Mouse (Mus musculus) liver (tissue): ENCODE results near the gene Rps15a.

Experiments used
- DNase-seq: peaks from one replicate; pipeline ENCODE4 v3.0.0-alpha.2; 2020; ENCODE audit warnings: mixed read lengths

The Rps15a gene

DNA sequence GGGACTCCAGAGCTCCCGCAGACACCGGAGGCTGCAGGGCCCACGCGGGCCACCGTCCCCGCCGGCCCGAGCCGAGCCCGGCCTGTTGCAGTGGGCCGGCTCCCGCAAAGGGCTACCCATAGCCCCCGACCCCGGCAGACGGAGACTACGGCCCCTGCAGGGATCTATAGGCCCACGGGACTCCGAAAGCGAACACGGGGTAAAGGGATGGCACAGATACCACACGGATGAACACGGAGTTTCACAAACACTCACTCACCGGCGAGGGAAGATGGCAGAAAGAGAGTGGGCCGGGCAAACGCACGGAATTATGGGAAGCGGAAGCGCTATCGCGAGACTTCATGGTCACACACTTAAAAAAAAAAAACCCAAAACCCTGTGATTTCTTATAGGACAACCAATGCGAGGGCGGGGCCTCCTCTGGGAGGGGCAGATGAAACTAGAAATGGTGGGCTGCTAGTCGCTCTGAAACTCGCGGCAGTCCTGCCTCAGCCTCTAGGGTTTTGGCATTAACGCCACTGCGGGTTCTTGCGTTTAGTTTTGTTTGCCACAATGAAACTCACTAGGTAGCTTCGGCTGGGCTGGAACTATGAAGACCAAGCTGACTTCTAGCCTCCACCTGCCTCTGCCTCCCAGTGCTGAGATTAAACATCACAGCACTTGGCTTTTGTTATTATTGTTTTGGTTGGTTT is at the start of gene Rps15a:
Gene Rps15a, minus strand, starts transcription at position 312 of the 692 bp plus-strand sequence.
- peak; percentile 96 for DNase-seq

DNA sequence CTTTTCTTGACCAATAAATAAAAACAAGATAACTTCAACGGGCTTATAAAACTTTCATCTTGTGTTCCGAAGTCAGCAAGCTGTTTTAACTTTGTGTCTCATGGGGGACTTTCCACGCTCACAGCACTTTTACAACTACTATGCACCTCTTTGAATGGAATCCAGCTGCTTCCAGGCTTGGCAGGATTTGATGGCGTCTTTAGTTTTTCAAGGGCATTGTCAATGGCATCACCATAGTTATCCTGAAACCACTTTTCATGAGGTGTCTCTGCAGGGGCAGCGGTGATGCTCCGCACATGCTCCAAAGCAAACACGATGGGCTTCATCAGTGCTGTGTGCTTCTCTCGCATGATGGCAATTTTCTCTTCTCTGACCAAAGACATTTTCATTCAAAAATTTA is 47.0 kb upstream of the Rps15a start:
- no peak for DNase-seq

DNA sequence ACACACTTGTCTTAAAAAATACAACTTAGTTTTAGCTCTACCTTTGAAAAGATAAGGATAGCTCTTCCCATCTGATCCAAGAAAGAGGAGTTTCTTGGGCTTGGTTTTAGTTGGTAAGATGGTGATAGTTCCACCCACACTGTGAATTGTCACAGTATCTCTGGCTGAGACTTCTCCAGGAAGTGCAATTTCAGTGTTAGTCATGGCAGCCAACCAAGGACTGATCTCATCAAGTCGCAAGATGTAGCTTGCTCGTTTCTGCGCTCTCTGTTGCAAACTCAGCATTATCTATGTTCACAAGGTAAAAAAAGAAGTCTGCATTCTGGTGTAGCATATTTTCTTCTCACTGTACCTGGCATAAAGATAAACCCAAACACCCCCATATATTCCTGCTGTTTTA is 44.1 kb upstream of the Rps15a start:
- no peak for DNase-seq

DNA sequence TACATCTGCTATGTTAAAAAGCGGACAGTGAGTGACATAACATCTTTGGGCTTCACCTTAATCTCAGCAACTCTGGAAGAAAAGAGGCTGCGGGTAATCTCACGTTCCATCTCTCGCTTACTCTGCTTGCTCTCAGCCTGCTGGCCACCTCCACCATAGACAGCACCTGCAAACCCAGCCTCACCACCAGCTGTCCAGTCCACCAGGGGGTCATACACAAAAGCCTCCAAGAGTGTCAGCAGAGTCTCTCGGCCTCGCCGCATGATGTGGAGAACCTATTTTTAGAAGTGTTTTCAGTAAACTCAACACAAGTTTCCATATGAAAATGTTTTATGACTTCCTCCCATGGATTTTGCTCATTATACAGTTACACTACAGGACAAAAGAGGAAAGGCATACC is 40.5 kb upstream of the Rps15a start:
- no peak for DNase-seq

DNA sequence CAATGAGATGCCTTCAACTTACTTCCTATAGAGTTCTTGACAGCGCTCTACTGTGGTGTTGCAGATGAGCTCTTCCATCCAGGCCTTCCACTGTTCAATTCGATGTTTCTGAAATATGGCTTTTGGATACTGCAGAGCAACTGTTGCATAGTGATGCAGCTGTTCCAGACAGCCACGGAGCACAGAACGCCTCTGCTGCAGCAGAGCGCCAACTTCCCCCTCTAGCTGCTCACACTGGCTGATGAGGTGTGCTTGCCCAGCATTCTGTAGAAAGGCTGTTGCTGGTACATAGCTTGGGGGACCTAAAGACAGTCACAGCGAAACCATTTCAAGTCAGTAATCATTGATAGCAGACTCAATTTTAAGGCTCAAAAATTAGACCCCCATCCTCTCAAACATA is 38.2 kb upstream of the Rps15a start:
- DNase-seq: no peak

DNA sequence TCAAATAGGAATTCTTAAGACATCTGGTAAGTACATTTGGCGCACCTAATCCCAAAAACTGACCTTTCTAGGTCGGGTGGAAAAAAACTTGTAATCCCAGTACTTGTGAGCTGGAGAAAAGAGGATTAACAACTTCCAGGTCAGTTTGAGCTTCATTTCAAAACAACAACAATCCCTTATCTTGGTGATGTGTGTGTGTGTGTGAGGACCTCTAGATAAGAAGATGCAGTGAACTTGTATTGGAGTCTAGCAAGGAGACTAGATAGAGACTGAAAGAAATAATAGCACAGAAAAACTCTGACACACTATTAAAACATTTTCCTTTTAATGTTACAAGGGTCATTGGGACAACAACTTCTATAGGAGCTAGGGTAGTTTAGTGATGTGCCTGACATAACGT is 27.6 kb upstream of the Rps15a start:
- no peak for DNase-seq

DNA sequence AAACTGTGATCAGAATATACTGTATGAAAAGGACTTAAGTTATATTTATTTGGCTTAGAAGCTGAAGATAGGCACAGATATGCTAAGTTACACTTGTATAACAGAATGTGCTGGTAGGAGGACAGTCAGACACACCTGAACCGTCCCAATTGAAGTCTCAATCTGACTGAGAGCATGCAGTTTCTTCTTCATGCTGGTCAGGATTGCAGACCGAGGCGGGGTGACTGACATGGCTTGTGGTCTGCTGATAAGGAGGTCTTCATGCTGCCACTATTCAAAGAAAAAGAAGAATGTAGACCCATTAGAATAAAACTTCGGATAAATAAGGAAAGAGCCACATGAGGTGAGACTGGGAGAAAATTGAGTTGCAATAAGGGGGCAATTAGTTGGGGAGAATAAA is 27.1 kb upstream of the Rps15a start:
- peak; percentile 59 for DNase-seq

DNA sequence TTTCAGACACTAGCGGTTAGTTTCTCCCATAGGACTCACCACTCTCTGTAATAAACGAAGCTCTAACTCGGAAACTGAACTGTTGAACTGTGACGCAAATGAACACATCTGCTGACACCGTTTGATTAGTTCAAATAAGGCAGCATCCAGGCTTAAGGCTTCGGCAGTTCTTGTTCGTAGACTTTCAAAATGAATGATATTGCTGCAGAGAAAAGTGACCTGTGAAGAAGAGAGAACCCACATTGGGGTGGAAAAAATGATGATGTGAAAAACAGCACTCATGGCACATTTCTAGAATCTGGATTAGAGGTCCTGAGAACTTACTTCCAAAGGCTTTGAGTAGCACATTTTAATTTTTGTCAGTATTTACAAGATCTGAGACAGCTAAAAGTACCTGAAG is 25.3 kb upstream of the Rps15a start:
- no peak for DNase-seq

DNA sequence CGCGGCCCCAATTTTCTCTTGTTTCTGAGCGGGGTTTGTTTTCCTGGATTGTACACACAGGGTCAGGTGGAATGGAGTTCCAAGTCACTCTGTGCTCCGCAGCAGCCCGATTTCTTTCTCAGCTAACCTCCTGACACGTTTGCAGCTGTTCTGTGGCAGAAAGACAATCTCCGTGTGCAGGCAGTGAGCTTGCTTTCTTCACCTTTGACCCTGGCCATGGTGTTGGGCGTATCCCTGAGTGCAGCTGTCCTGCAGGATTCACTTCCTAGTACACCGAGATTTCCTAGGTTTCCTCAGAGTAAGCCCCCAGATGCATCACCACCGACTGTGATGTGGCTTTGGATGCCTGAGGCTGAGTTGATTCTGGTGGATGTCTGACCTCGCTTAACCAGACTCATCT is 19.1 kb upstream of the Rps15a start:
- DNase-seq: no peak

DNA sequence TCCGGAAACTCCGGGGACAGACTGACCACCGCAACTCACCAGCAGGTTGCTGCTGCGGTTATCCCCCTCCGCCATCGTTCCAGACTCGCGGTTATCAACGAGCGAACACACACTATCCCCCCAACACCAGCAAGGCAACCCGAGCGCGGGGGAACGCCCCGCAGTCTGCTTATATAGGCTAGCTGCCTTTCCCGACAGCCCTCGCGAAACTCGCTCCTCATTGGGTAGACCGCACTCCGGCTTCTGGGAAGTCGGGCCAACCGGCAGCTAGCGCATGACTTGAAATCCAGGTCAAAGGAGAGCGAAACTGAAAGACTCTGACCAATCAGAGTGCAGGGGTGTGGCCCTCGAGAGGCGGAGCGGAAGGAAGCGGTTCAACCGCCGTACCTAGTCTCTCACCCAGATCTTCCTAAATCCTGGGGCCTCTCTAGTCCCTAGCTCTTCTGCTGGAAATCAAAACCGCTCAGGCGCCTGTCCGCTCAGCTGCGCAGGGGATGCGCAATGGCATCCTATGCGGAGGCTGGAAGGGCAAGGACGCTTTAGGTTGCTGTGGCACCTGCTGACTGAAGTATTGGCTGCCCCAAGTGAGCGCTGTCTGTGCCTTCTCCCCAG is 13.5 kb upstream of the Rps15a start, which contains the start of gene Arl6ip1:
Gene Arl6ip1, minus strand, starts transcription at position 233 of the 612 bp plus-strand sequence.
- DNase-seq: peak; percentile 98

DNA sequence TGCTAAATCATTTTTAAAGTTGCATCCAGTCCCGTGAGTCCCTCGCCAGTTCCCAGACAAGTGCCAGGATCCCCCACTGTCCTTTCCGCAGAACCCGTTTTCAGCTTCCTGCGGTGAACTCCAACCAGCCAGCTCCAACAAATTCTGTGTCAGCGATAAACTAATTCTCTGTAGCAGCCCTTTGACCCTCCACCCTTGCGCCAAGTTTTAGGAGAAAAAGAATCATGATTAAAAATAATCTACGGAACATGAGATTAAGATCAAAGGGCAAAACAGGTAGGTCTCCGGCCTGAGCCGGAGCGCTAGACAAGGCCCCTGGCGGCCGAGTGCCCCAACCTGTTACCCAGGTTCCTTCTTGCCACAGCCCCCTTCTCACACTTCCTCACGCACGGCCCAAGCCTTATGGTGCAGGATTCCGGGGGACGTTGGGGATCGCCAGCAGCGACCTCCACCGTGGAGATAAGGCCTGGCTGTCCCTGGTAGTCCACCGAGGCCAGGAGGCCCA is 13.0 kb upstream of the Rps15a start:
- DNase-seq: peak; percentile 32

DNA sequence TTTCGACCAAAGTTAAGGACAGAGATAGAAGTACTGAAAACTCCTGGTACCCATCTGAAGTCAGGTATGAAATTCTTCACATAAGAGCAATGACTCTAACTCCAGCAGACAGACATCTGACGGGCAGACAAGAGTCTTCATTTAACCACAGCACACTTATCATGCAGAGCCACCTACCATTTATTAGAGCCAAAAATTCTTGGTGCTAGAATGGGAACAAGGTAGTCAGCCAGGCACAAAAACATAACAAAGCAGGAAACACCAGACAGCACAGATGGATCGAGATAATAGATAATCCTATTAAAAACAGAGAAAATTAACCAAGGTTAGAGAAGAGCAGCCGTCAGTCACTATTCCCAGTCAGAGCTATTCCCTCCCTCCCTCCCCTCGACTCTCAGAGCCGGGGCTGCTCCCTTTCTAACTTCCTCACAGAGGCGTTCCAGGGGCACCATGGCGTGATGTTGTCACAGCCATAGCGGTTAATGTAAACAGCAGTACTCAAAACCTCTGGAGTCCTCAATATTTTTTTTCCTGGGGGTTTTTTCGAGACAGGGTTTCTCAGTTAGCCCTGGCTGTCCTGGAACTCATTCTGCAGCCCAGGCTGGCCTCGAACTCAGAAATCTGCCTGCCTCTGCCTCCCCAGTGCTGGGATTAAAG is 10.4 kb upstream of the Rps15a start:
- no peak for DNase-seq

DNA sequence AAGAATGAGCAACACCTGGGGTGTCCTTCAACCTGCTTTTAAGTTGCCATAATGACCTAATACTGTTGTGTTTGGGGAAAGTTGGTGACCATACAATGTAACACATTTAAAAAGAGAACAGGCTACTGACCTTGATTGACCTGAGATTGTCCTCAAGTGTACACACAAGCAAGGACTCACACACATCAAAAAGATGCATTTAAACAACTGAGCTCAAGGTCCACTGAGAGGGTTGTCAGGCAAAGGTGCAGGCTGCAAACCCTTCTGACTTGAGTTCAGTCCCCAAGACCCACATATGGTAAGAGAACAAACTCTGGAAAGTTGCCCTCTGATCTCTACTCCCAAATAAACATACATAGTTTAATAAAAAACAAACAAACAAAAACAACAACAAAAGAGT is 9.7 kb upstream of the Rps15a start:
- no peak for DNase-seq

DNA sequence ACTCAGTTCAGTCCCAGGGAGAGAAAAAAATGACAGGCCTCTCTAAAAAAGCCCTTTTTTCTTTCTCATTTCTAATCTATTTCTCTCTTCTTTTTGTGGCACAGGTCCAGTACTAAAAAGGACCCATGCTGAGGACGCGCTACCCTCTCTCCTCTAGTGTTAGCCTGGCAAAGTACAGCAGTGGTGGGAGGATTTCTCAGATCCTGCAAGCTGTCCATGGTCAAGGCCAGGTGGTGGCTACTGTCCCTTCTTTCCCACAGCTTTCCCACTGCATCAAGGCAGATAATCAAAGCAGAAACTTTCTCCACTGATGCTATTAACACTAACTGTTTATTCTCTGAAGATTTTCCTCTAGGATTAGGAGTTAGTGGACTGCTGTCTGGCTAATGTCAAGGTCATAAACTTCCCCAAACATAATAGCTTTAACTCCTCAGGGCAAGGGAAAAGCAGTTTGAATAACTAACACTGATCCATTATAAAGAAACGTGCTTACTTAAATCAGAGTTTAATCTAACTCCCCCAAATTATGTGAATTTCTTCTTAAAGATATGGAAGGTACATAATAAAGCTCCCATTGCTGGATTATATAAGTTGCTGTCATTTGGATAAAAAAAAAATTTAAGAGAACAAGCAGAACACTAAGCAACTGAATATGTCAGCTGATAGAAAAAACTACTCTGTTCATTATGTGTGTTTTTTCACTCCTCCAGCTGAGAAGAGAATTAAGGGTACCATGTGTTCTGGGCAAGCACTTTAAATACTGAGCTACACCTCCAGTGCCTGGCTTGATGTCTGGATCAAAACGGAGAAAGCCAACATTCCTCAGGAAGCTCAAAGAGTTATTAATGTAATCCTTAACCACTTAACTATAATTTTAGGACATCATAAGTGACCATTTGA is 7.8 kb upstream of the Rps15a start:
- no peak for DNase-seq

DNA sequence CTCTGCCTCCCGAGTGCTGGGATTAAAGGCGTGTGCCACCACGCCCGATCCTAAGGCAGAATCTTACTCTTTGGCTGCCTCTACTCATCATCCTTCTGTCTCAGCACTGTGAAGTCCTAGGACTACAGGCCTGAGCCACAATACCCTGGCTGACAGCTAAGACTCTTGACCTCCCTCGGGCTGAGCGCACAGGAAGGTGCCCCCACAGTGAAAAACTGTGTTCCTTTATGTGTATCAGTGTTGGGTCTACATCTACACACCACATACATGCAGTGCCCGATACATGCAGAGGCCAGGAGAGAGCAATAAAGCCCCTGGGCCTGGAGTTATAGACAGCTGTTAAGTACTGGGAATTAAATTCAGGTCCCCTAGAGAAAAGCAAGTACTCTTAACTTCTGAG is 6.2 kb upstream of the Rps15a start:
- DNase-seq: no peak

DNA sequence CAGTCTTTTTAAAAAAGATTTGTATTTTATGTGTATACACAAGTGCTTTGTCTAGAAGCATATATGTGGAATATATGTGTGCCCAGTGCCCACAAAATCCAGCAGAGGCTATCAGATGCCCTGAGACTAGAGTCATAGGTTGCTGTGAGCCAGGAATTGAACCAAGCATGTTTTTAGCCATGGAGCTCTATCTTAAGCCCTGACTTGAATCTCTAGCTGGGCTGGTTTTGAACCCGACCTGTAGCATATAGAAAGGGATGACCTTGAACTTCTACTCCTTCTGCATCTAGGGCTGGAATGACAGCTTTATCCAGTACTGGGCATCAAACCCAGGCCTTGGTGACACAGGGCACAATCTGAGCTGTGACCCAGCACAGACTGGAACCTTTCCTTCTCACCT is 4.7 kb upstream of the Rps15a start:
- DNase-seq: peak; percentile 1

DNA sequence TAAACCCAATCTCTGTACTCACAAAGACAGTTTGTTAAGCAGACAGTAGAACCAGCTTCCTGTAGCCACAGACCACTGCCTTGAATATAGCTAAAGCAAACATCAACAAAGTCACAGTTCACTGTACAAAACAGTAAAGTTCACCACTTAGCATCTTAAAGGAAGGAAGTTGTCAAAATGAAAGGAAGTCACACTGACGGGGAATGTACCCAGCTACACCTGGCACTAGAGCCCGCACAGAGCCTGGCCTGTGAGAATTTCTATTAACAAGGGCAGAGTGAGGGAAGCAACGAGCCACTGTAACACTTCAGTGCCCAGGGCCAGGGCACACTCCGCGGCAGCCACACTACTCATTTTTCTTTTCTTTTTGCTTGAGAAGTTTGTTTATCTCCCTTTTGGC is 4.0 kb upstream of the Rps15a start:
- DNase-seq: peak; percentile 0

DNA sequence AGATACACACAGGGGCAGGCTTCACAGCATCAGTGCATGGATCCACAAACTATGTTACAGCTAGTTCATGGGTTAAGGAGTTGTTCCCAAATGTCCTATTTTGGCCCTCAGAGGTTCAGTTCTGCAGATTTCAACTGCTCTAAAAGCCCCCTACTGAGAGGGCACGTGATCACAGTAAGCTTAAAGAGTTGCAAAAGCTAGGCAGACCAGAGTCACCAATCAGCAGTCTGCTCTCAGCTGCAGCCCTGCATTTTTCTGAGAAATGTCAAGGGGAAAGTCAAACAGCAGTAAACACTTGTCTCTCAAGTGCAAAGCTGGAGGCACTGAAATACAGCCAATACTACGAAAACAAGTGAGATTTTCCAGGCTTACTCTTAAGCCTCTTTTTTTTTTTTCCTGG is 3.2 kb upstream of the Rps15a start:
- no peak for DNase-seq

DNA sequence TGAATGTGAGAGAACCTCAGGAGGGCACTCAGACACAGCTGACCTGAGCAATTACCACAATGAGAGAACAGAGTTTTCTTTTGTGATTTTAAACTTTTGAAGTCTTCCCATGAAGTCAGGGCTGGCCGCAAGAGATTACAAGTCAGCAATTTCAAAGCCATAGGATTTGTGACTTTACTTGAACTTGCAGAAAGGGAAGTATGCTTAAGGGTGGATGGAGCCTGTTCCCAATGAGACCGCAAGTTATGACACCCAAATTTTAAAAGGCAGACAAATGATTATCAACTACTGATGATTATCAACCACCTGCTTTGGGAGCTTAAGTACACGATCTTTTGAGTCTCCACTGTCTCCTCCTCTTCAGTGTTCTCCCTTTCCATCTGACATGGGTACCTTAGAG is 2.4 kb upstream of the Rps15a start:
- DNase-seq: no peak

DNA sequence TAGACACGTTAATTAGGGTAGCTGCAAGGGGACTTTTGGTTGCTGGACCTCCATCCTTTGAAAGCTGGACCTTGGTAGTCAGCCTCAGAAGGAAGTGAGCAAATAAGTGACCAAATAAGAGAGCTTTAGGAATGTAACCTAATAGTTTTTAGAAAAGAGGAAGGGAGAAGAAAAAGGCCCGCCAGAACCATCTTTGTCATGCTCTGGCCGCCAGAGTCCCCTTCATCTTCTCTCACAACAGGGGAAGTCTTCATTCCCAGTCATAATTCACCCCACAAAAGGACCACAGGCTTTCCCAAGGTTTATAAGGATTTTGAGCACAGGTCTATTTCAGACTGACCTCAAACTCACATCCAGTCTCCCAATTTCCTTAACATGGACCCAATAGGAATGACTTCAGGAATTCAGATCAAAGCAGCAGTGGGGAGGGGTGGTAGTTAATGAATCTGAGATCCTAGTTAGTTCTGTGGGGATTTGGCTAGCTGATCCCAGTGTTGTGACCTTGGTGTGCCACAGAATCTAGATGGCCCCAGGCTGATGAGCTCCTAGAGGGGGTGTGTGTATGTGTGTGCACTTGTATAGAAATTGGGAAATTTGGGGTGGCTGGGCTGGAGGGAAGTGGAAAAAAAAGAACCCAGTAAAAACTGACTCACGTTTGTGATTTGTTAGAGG is 1.7 kb upstream of the Rps15a start:
- DNase-seq: no peak

DNA sequence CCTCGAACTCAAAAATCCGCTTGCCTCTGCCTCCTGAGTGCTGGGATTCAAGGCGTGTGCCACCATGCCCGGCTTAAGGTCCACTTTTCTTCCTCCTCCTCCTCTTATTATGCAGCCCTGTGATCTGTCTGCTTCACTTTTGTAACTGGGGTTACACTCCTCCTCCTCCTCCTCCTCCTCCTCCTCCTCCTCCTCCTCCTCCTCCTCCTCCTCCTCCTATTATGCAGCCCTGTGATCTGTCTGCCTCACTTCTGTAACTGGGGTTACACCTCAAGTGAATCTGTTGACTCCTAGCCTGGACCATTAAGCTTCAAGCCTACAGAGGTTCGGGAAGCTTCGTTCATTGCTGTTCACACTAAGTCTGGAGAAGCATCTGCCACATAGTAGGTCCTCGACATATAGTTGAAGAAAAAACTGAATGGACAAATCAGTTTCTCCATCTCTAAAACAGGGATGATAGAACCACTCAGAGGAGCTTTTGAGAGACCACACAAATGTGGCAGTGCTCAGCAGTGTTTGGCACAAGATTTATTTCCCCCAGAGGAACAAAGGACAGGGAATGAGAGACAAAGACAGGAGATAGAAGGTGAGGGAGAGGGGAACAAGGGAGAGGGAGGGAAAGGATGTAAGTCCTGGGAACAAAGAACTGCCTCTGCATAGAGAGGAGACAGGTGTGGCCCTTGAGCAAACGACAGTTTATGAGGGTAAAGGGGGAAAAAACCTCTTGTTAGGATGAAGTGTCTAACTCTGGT is 975 bp upstream of the Rps15a start:
- no peak for DNase-seq

DNA sequence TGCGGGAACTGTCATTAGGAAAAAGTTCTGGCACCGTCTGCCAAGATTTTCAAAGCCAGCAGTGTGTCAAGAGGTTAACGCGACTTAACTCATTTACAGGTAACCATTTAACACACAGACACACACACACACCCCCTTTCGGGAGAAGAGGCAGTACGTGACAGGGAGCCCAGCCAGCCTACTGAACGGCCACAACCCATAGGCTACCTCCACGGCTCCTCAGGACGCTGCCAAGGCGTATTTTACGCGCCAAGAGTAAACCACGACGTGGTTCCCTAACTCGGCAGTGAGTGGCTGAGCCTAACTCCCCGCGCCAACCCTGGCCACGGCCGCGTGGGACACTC is 483 bp downstream of the Rps15a start:
- no peak for DNase-seq
